Mouse (Mus musculus) bone marrow macrophage, adult 2 months (primary cell): ENCODE results near the gene Bhlha15.

Source experiments
- CTCF ChIP-seq: IDR thresholded peaks from 2 replicates; pipeline ENCODE4 v1.5.1; 2012; ENCODE audit warnings: low read depth, mild to moderate bottlenecking, low read length, moderate library complexity
- POLR2A ChIP-seq: IDR thresholded peaks from 2 replicates; pipeline ENCODE4 v1.6.1; 2012; ENCODE audit warnings: mild to moderate bottlenecking, low read depth, low read length, borderline replicate concordance

DNA sequence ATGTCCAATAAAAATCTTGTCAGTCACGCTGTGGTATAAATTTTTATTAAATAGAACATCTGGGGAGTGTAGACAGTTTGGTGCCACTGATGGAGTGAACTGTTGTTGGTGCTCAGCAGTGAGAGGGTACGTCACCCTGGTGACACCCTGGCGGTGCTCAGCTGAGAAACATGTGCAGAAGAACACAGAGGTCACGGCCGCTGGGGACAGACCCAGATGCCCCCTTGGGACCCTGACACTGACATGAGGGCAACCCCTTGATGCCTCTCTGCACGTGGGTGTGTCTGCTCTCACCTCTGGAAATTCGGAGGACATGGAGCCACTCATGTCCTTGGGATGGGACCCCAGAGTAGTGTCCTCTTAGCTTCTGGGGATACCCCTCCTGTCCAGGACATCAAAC, 4.3 kb downstream of the Bhlha15 start:
- no peak for TF ChIP-seq POLR2A
- no peak for TF ChIP-seq CTCF
